Mouse (Mus musculus) activated CD4-positive, CD25-positive, alpha-beta regulatory T cell (primary cell): Measurements from ENCODE around the gene S100a8. TPM values are rescaled to one million over a fixed set of nuclear protein-coding genes. Genes with fewer than 3 reads are reported as not detected.

Experiments used
- polyA plus RNA-seq, 2 experiments: library from polyadenylated mRNA; unstranded; fragments of 100-300 nt; shearing (Covaris generic); gene quantifications; one replicate each; pipeline ENCODE4 v1.2.1; 2017

The S100a8 gene
- polyA plus RNA-seq = under 1 TPM in 1 of 2 experiments, not detected in 1; 0.88 TPM

GRCm38 (mm10) chr3:90668846-90669245 lies at the start of gene S100a8:
Gene S100a8 (plus strand): TSS chr3:90668978.

DNA sequence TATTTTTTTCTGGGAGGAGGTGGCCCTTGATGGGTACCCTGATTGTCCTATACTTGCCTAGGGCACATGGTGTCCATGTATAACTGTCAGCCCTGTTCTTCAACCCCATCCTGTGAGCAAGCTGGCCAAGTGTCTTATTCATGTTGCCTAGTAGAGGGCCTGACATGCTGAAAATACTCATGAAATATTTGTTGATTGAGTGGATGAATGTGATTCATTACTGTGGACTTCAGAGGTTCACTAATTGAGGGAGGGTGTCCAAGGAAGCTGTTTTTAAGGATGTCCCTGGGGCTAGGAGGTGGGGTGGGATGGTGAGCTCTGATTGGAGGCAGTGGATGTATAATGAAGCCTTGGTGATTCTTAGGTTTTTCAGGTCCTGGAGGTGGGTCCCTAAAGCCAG lies 15.1 kb upstream of the S100a8 start, which contains the start of gene S100a7a:
Gene S100a7a, plus strand, starts transcription at position 301 of the 400 bp plus-strand sequence.

DNA sequence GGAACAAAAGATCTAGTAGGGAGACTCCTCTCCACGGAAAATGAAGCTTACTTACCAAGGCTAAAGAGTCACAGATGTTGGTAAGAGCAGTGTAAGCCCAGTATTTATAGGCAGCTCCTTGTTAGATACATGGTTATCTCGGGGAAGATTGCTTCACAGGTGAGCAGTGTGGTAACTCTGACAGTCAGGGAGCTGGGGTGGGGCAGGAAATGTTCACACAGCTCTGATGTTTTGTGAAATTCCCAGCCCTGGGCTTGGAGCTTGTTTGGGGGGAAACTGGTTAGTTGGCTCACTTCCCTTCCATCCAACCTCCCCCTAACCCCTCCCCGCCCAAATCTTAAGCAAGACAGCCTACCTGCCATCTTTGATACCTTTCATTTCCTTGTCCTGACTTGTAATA lies 26.8 kb downstream of the S100a8 start, which contains the start of gene S100a9:
Gene S100a9, minus strand, starts transcription at position 109 of the 400 bp plus-strand sequence.

Other genes starting within 250 kb of the S100a8 start
- 10 to 100 TPM; 18.3 to 32.8 TPM for gene Ints3, start 235.4 kb upstream of the S100a8 start, polyA plus RNA-seq
- under 1 TPM in 1 of 2 experiments, not detected in 1; 0.43 TPM for gene Npr1, start 203.1 kb upstream of the S100a8 start, polyA plus RNA-seq
- gene Ilf2, start 192.9 kb upstream of the S100a8 start, polyA plus RNA-seq = 10 to 100 TPM; 74.7 to 96.6 TPM
- gene Snapin, start 177.9 kb upstream of the S100a8 start, polyA plus RNA-seq = 10 to 100 TPM; 96.3 to 96.9 TPM
- gene Chtop, start 159.5 kb upstream of the S100a8 start, polyA plus RNA-seq = 100 to 1,000 TPM; 147 to 160 TPM
- 1 to 10 TPM; 4.4 to 6.8 TPM for gene S100a1, start 154.6 kb upstream of the S100a8 start, polyA plus RNA-seq
- gene S100a13, start 154.5 kb upstream of the S100a8 start, polyA plus RNA-seq = 100 to 1,000 TPM; 192 to 245 TPM
- gene S100a14, start 142.1 kb upstream of the S100a8 start, polyA plus RNA-seq = under 1 TPM in 1 of 2 experiments, not detected in 1; 0.68 TPM
- not detected for gene S100a16, start 131.7 kb upstream of the S100a8 start, polyA plus RNA-seq
- 1 to 10 TPM; 2.0 to 2.8 TPM for gene S100a3, start 108.4 kb upstream of the S100a8 start, polyA plus RNA-seq
- 1 to 10 TPM in 1 of 2 experiments, under 1 TPM in 1; 0.63 to 1.9 TPM for gene S100a2, start 78.7 kb upstream of the S100a8 start, polyA plus RNA-seq
- gene Gm42674, start 67.1 kb upstream of the S100a8 start, polyA plus RNA-seq = not detected
- 100 to 1,000 TPM in 1 of 2 experiments, 10 to 100 TPM in 1; 94.8 to 925 TPM for gene S100a4, start 65.2 kb upstream of the S100a8 start, polyA plus RNA-seq
- gene S100a5, start 60.5 kb upstream of the S100a8 start, polyA plus RNA-seq = not detected
- gene S100a6, start 56.1 kb upstream of the S100a8 start, polyA plus RNA-seq = 1,000 to 10,000 TPM in 1 of 2 experiments, 100 to 1,000 TPM in 1; 298 to 1,210 TPM
- gene S100a7a, start 15.0 kb upstream of the S100a8 start, polyA plus RNA-seq = not detected
- gene S100a9, start 26.7 kb downstream of the S100a8 start, polyA plus RNA-seq = under 1 TPM in 1 of 2 experiments, not detected in 1; 0.33 TPM
- gene Pglyrp4, start 57.9 kb downstream of the S100a8 start, polyA plus RNA-seq = not detected
- not detected for gene Gm5849, start 108.9 kb downstream of the S100a8 start, polyA plus RNA-seq